Mouse (Mus musculus) spleen, adult 2 months (tissue): ENCODE measurements at regions not wholly inside any gene's neighbourhood (a gene's known extent, or its start where the extent isn't known, plus 50 kb on each side); places are given as distances from the start of the nearest gene placed in this dataset.

Experiments
- CTCF ChIP-seq: fragments of 200-500 bp; IDR thresholded peaks from 2 replicates; pipeline ENCODE4 v1.5.1; 2011; ENCODE audit warnings: mild to moderate bottlenecking, inconsistent platforms; ENCODE audit not compliant: insufficient read depth, insufficient read length, insufficient replicate concordance; ENCODE audit errors: extremely low read depth
- POLR2A ChIP-seq: fragments of 200-500 bp; IDR thresholded peaks from 2 replicates; pipeline ENCODE4 v1.6.1; 2011; ENCODE audit warnings: low read depth, low read length, inconsistent platforms

DNA sequence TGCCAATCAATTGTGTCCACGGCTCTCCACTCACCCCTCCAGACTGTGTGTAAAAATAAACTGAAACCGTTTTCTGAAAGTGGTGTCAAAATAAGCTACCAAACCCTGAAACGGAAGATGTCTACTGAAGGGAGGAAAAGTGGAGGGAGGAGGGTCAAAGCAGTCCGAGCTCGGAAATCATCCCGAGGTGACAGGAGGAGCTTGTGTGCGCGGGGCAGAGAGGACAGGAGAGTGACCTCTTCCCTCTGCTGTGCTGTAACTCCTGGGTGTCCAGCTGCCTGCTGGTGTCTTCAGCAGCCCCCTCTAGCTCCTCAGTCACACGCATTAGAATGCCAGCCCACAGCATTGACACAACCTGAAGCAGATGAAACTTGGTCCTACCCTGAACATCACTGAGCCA is 84.2 kb upstream of the Sesn3 start:
- TF ChIP-seq CTCF (no peak), POLR2A (no peak)
